Mouse (Mus musculus): ENCODE data around the gene Tead1.

Tead1 gene

DNA sequence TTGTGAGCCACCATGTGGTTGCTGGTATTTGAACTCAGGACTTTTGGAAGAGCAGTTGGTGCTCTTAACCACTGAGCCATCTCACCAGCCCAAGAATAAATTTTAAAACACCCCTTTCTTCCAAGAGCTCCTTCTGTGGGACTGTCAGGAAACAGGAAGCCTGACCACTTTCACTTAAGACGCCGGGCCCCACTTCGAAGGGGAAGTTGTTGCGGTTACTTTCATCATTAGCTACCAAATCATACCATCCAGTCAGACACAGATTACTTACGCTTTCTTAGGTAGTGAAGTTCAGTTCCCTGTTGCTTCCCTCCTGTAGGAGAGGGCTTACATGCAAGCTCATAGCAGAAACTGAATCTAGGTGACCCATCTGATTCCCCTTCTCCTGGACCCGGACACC, 180.8 kb downstream of the Tead1 start:
- no peak for DNase-seq (ENCODE audit: low spot score)

DNA sequence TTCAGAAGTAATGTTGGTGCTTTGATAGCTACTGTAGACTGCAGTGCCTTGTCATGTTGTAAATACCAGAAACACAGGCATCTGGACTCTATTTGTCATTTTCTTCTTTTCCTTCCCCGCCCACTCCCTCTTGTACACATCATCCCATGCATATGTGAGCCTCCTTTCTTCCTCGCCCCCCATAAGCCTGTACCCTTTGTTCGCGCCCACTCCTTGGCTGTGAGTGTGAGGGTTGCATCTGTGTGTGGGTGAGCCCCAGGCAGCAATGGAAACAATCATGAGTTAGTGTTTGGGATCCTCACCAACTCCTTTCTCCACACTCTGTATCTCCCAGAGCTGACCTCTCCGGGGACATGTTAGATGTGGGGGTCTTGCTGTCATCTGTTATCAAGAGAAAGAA, 183.0 kb downstream of the Tead1 start:
- no peak for DNase-seq (ENCODE audit: low spot score)

DNA sequence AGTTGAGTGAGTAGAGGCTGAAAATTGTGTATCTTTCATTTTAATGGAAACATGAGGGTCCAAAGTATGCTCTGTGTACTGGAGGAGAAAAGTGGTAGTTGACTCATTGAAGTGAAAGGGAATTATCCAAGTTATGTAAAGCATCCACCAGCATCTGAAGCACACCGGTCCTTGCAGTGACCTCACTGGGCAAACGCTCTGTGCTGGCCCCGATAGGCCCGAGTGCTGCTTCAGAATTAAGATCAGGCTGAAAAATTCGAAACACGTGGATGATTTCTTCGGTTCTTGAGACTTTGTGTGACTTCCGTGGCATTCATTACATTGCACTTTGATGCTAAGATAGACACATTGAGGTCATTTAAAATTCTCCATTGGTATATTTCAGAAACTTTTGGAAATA, 185.1 kb downstream of the Tead1 start:
- DNase-seq (ENCODE audit: low spot score) = no peak

DNA sequence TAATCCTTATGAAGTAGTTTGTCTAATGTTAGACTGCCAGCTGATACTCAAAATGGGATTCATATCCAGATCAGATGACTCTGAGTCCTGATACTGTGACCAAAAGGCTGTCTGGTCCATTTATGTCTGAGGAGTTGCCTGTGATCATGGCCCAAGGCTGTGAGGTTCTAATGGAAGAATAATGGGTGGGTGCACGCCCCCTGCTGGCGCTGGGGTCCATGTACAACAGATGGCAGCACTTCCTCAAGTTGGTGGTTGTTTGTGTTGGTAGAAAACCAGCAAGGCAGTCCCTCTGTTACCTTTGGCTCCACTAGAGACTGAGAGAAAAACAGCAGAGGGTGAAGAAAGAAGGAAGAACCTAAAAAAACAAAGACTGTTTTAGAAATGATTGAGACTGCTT, 186.6 kb downstream of the Tead1 start:
- peak; percentile 3 for DNase-seq (ENCODE audit: low spot score)

DNA sequence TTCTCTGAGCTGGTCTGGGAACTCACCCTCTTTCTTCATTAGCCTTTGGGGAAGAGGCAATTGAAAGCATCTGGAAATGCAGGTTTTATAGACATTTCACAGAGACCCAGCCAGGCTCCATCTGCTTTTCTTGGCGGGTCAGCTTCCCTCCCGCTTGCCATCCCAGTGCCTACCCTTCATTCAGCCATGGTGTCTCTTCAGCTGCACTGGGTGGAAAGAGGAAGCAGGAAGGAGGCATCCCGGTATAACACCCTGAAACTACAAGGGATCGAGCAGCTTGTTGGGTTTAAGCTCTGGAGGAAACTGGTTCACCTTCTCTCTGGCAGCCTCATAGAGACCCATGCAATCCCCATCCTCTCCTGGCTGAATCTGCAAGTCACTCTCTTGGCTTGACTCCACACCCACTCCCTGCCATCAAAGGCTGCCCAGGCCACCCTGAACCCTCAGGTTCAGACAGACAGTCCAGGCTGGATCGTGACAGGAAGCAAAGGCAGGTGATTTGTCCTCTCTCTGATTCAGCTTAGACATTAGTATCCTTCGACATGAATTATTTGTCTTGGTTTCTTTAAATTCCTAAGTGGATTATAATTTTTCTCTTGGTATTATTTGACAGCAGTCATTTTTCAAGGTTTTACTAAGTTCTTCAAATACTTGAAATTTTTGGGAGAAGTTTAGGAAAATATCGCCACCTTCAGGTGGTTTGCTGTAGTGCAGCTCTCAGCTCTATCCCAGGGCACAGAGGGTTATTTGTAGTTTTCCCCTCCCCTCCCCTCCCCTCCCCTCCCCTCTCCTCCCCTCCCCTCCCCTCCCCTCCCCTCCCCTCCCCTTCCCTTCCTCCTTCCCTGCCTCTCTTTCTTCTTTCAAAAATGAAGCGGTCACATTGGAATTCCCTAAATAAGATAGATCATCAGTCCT, 189.7 kb downstream of the Tead1 start:
- peak; percentile 3 for DNase-seq (ENCODE audit: low spot score)

DNA sequence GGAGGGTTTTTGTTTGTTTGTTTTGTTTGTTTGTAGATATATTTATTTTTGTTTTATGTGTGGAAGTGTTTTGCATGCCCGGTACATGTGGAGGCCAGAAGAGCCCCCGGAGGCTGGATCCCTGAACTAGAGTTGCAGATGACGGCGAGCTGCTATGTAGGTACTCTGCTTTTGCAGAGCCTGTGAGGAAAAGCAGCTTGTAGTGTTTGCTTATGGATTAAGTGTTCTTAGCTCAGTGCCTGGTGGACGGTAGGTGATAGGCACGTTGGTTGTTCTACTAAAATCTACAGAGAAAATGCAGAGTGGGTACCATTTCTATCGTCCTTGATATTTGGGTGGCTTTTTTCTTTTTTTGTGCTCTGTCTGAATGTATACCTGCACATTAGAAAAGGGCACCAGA, 192.6 kb downstream of the Tead1 start:
- no peak for DNase-seq (ENCODE audit: low spot score)

DNA sequence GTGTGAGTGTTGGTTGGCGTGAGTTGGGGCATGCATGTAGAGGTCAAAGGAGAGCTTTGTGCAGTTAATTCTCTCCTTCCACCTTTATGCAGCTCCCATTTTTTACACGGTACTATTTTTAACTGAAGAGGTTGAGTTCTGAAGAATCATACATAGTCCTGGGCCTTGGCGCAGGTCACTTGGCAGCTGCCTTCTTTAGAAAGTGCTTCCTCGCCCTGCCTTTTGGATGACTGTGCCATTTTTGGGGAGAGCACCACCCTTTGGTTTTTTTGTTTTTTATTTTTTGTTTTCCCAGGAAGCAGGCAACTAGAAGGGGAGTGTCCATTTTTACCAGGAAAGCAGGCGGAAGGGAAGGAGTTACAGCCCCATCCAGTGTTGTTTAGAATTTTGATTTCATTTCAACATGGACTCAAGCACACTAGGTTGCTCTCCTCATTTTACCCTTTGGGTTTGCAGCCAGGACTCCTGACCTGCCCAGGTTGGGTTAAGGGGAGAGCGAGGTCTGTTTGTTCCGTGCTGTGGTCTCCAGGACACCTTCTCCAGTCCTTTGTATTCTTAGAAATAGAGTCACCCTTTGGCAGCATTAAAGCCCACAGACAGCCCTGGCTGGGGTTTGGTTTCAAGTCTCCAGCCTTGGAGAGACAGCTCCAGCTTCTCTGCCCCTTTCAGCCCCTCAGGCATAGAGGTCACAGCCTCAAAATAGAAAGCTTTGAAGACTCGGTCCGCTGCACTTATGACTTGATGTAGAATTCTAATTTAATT, 193.5 kb downstream of the Tead1 start:
- DNase-seq (ENCODE audit: low spot score) = no peak

DNA sequence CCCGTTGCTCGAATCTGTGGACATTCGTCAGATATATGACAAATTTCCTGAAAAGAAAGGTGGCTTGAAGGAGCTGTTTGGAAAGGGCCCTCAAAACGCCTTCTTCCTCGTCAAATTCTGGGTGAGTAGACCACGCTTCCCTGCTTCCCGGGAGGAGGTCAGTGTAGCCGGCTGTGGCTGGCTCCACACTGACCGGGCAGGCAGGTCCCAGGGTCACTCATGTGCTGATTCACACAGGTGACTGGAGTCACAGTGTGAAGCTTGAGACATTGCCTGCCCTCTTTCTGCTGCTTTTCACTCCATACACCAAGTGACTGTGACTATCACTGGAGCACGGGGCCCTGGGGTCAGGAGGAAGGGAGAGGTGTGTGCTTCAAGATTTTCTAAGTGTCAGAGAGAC, 197.0 kb downstream of the Tead1 start:
- no peak for DNase-seq (ENCODE audit: low spot score)

DNA sequence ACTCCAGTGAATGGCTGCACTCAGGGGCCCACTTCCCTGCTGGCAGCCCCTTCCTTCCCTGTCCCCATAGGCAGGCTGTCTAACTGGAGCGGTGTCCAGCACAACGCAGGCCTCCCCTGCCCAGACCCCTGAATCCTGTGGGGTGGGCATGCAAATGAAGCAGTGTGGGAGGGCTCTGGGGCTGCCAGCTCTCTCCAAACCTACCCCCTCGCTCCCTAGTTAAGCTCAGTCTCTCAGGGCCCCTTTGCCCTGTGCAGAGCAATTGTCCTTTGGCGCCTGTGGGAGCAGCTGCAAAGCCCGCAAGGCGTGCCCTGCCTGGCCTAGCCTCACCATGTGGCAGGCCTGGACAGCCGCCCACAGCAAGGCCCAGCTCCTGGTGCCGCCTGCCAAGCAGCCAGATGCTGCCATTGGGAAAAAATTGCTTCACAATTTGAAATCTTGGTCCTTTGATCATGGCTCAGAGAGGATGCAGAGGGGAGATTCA, 204.7 kb downstream of the Tead1 start:
- no peak for DNase-seq (ENCODE audit: low spot score)

DNA sequence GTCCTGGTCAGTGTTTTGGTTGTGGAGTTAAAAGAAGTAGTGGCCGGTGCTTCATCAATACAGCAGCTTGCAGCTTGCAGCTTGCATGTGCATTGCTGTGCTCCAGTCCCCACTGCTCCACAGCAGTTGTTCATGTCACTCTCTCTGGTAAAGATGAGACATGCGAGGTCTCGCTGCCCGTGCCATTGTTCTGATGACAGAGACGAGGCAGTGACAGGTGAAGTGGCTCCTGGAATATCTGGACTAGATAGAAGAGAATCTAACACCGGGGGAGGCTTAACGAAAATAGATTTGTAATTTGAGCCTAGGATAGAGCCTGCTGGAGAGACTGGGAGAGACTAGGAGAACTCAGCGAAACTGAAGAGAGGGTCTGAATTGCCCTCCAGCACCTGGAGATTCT, 206.4 kb downstream of the Tead1 start:
- DNase-seq (ENCODE audit: low spot score) = no peak

DNA sequence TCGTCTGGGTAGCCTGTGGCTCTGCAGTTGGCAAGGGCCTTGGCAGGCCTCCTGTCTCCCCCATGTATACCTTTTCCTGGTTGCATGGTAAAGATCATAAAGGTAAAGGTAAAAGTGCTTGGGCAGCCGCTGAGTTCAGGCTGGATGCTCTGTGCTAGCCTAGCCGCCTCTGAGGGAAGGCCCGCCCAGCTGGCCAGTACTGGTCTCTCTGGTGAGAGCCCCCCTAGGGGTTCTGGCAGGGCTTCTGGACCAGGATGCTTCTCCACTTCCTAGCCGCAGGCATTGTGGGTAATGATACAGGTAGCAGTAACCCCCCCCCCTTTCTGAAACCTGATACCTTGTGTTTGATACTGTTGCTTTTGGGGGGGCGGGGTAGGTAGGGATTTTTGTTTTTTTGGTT, 212.8 kb downstream of the Tead1 start:
- no peak for DNase-seq (ENCODE audit: low spot score)

DNA sequence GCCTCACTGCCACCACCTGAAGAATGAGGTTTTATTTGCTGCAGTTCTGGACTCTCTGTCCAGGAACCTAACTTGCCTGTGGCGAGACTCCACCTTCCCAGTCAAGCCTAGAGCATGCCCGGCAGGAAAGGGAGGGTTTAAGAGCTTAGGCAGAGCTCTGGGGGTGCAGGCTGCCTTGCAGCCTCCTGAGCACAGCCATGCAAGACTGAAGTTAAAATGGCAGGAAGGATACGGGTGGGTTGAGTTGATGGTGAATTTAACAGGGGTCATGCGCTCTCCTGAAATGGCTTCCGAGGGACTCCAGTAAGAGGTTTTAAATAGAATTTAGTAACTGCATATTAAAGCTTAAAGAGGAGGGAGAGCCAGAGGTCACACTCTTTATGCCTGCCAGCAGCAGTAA, 213.5 kb downstream of the Tead1 start:
- DNase-seq (ENCODE audit: low spot score) = no peak

DNA sequence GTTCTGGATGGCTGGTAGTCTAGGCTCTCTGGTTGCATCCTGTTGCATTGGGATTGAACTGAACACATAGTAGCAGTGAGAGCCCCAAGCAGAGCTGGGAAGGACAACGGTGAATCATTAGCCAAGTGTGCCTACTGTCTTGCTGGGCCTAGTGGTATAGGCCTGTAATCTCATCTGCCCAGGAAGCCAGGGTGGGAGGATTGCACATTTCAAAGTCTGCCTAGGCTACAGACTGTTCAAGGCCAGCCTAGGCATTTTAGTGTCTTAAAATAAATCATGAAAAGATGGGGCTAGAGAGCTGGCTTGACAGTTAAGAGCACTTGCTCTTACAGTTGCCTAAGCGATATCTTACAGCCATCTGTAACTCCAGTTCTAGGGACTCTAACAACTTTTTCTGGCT, 217.2 kb downstream of the Tead1 start:
- no peak for DNase-seq (ENCODE audit: low spot score)

DNA sequence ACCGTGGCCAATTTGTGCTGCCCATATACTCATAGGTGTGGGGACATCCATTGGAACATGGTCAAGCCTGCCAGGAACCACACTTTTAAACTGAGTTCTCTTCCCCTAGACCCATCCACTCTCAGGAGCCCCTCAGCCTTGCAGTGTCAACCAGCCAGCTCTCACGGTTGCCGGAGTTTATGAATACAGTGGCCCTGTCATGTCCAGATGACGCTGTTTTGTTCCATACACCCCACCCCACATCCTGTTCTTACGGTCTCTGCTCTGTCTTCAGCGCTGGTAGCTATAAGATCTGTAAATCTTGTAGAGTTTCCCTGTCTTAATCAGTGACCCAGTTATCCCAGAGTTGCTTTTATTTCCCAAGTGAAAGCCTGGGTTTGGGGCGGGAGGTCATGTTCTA, 222.6 kb downstream of the Tead1 start:
- DNase-seq (ENCODE audit: low spot score) = no peak

DNA sequence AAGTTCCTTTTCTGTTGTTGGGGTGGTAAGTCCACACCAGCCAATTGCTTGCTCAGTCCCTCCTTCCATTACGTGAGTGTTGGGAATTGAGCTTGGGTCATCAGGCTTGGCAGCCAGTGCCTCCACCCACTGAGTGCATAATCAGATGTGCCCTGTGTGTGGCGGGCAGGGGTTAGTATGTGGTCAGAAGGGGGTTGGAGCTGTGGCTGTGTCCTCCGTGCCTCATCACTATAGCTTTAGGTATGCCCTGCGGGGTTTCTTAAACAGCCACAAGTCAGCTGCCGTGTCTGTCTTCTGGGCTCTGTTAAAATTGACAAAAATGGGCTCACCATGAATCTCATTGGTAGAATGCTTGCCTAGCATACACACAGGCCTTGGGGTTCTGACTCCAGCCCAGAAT, 227.7 kb downstream of the Tead1 start:
- no peak for DNase-seq (ENCODE audit: low spot score)

DNA sequence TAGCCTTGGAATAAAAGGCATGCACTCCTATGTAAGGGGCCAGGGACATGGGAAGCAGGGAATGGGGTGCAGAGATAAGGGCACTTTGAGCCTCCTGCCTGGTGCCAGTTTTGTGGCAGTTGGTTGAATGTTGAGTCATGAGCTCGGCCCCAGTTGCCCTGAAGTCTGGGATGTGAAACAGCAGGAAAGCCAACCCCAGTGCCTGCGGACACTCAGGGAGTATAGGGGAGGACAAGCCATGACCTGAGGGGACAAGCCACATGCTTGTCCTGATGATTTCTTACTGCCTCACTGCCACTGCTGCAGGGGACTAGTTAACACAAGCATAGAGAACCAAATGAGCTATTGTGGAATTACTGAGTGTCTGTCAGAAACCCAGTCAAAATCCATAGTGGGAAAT, 228.3 kb downstream of the Tead1 start:
- no peak for DNase-seq (ENCODE audit: low spot score)

DNA sequence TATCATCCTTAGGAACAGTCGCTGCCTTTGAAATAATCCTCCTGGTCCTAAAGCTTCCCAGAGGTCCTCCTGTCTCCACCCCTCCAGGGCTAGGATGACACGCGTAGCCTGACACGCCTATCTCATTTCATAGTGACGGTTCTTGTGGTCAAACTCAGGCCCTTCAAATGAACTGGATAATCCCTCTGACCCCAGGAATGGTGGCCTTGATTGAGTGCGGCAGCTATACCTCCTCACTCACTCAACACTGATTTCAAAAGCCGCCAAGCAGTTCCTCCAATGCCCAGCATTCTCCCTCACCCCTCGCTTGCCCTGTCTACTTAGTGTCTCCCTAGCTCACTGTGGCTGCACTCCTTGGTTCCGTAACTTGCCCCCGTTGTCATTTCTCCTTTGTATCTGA, 230.0 kb downstream of the Tead1 start:
- DNase-seq (ENCODE audit: low spot score) = no peak

DNA sequence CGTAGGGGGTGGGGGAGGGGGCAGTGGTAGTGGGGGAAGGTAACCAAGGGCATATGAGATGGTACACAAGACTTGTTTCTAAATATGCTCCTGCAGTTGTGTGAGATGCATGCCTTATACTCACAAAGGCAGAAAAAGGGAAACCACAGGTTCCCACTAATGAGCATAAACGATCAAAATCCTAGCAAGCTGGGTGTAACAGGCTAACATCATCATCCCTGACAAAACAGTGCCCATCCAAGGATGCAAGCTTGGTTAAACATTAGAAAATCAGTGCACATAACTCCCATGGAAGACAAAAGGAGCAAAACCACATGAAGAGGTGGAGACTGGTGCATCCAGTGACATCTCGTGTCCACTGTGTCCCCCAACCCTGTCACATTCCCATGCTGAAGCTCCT, 233.9 kb downstream of the Tead1 start:
- DNase-seq (ENCODE audit: low spot score) = no peak

DNA sequence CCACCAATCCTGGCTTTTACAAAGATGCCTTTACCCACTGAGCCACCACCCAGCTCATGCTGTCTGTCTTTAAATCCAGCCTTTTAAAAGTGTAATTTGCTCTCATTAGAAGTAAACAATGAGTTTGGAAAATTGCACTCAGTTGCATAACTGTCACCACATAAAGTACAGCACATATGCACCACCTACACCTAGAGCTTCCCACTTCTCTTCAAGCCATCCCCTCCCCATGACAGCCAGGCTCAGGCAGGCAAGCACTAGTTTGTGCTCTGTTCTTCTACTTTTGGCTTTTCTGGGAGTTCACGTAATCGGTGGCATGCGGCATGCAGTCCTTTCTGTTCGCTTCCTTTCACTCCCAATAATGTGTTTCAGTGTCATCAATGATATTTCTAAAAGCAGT, 236.5 kb downstream of the Tead1 start:
- no peak for DNase-seq (ENCODE audit: low spot score)

DNA sequence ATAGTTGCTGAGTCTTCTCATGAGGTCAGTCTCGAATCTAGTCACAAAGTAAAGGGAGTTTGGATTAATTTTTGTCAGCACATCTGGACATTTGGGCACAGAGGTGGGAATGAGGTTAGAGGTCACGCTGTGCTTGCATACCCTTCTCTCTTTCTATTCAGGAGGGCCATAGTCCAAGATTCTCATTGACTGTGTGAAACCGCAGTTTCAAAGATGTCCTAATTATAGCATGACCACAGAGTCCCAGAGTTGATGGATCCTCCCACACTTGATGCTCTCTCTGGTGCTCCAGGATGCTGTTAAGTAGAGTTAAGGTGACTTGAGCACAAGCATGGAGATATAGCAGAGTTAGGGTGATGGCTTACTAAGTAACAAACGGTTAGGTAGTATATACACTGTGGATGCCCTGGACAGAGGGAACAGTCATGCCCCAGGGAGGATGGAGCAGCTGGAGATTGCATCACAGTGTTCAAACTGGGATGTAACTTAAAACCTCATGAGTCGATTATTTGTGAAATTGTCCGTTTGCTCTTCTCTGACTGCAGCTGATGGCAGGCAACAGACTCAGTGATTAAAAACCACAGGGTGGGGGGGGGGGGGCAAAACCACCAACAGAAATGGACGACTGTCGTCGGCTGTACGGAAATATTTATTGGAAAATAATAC, 238.6 kb downstream of the Tead1 start:
- no peak for DNase-seq (ENCODE audit: low spot score)

DNA sequence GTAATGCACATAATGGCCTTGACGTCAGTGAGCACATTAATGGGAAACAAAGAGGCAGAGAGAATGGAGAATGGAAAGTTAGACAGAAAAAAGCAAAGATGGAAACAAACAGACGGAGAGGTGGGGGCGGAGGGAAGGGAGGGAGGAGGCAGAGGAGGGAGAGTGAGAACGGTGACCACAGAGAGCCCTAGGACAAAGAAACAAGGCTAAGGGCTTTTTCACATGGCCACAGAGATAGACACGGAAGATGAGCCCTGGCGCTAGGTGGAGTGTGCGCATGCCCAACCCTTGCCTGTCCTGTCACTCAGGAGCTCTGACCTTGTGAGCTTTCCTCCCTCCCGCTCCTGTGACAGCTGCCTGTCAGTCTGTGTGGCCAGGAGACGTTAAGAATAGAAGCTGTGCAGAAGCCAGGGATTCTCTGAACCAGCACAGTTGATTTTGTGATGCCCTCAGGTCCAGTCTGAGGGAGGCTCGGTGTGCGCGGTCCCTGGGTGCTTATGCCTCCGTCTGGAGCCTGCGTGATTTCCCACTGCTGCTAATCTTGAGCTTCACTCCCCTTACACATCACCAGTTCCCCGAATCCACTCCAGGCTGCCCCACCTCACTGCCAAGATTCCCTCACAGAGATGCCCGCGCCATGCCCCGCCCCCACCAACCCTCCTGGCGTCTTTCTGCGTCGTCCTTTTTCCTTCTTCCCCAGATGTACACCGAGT, 239.3 kb downstream of the Tead1 start:
- no peak for DNase-seq (ENCODE audit: low spot score)

DNA sequence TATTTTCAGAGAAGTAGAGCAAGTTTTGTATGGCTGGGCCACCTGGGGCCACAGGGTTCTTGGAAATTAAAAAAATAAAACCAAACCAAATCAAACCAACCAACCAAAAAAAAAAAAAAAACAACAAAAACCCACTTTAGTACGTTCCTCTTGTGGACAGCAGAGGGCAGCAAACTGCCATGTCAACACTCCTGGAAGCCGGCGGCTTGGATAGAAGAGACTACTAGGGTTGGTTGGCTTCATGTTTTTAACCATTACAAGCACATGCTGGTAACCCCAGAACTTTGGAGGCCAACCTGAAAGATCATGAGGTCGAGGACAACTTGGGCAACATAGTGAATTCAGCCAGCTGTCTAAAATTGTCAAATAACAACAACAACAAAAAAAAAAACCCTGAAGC, 240.7 kb downstream of the Tead1 start:
- peak; percentile 12 for DNase-seq (ENCODE audit: low spot score)

Measured in c-Kit-positive CD71-positive TER-119-positive erythroid progenitor cells, embryonic 14.5 days (primary cell).